Mouse (Mus musculus): ENCODE measurements around the gene Klf6. TPM values are rescaled to one million over a fixed set of nuclear protein-coding genes. Genes with fewer than 3 reads are reported as not detected.

The Klf6 gene
- polyA plus RNA-seq, 1 experiment from 2014 or later, result 80.9 TPM

DNA sequence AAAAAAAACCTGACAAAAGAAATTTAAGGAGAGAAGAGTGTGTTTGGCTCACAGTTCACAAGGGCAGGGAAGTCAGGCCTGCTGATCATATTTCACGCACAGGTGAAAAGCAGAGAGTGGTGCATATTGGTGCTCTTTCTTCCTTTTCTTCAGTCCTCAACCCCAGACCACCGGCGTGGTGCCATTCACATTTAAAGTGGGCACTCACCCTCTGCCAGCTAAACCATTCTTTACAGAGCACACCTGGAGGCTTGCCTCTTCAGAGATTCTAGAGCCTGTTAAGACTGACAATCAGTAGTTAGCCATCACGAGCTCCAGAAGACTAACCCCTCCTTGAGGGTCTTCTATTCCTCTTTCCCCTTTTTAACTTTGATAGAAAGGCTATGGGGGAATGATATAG is 17.5 kb downstream of the Klf6 start:
- Histone ChIP-seq H3K36me3 (no peaks in the 10 kb centered on the region), H3K9me3 (replicated peaks) (no peaks in the 10 kb centered on the region), H3K4me3 (no peak overlapping the region), H3K27me3 (no peaks in the 10 kb centered on the region), H3K27ac (no peak overlapping the region), H3K4me1 (replicated peaks) (no peaks in the 10 kb centered on the region), H3K4me2 (no peak overlapping the region), H3K9ac (no peak overlapping the region)
- ATAC-seq (replicated peaks; ENCODE audit: insufficient number of reproducible peaks, insufficient read depth, low FRiP score, low read depth), result no peak
- WGBS, result 70% methylated on average over 4 of the region's 4 CpGs

DNA sequence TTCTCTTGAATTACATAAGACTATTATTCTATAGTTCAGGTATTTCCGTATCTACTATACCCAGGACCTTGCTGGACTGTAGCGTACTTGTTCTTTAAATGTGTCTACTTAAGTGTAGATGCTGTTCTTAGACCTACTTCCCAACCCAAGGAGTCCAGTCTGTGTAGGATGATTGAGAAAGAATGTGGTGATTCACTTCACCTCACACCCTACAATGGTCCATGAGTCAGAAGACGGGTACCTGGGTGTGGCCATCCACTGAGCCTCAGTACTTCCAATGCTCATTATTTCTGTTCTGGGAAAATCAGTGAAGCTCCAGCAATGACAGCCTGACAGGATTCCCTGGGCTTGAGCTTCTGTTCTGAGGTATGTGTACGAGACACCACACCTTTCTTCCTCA is 25.5 kb downstream of the Klf6 start:
- Histone ChIP-seq H3K4me1 (replicated peaks) (no peaks in the 10 kb centered on the region), H3K4me3 (no peak overlapping the region), H3K4me2 (no peak overlapping the region), H3K9ac (no peak overlapping the region), H3K36me3 (no peaks in the 10 kb centered on the region), H3K27me3 (no peaks in the 10 kb centered on the region), H3K27ac (no peak overlapping the region), H3K9me3 (replicated peaks) (no peaks in the 10 kb centered on the region)
- 91% methylated on average over 4 of the region's 4 CpGs for WGBS
- no peak for ATAC-seq (replicated peaks; ENCODE audit: insufficient number of reproducible peaks, insufficient read depth, low FRiP score, low read depth)

DNA sequence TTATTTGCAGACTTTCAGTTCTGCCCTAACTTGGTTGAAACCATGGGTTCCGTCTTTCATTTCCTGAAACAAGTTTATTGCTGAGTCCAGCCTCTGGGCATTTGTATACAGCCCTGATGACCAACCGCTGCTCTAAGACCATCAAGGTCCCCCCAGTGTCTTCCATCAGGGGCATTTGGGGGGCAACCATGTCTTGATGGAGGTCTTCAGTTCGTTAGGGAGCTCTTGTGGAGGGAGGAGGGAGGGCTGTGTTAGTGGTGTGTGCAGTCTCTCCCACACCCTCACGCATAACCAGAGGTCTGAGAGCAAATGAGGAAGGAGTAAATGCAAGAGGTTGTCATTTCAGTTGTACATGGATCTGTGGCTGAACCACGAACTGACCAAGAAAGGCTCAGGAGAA is 26.9 kb downstream of the Klf6 start:
- no peak overlapping the region for H3K4me3 ChIP-seq
- H3K9me3 ChIP-seq (replicated peaks), result no peaks in the 10 kb centered on the region
- no peak overlapping the region for H3K27ac ChIP-seq
- no peak overlapping the region for H3K4me2 ChIP-seq
- ATAC-seq (replicated peaks; ENCODE audit: insufficient number of reproducible peaks, insufficient read depth, low FRiP score, low read depth), result no peak
- H3K4me1 ChIP-seq (replicated peaks), result no peaks in the 10 kb centered on the region
- WGBS, result 78% methylated on average over 5 of the region's 5 CpGs
- H3K36me3 ChIP-seq, result no peaks in the 10 kb centered on the region
- no peaks in the 10 kb centered on the region for H3K27me3 ChIP-seq
- H3K9ac ChIP-seq, result no peak overlapping the region

DNA sequence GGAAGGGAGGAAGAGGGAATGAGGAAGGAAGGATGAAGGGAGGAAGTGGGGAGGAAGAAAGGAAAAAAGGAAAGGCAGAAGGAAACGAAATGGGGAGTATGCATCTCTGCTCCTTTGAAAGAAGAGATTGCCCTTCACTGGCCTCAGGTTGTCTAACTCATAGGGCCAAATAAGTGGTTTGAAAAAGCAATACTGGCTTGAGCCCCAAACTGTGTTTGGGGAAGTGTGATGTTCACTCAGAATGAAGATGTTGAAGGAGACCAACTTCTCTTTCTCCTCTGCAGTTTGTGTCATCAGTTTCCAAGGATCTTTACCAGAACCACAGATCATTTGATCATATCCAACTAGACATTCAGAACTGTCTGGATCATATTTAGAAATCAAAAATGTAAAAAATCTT is 27.4 kb downstream of the Klf6 start:
- no peak overlapping the region for H3K4me3 ChIP-seq
- ATAC-seq (replicated peaks; ENCODE audit: insufficient number of reproducible peaks, insufficient read depth, low FRiP score, low read depth), result no peak
- 56% methylated on average over 1 of the region's 1 CpGs for WGBS
- no peaks in the 10 kb centered on the region for H3K27me3 ChIP-seq
- no peak overlapping the region for H3K4me2 ChIP-seq
- no peak overlapping the region for H3K9ac ChIP-seq
- no peaks in the 10 kb centered on the region for H3K9me3 ChIP-seq (replicated peaks)
- no peak overlapping the region for H3K27ac ChIP-seq
- no peaks in the 10 kb centered on the region for H3K4me1 ChIP-seq (replicated peaks)
- H3K36me3 ChIP-seq, result no peaks in the 10 kb centered on the region

DNA sequence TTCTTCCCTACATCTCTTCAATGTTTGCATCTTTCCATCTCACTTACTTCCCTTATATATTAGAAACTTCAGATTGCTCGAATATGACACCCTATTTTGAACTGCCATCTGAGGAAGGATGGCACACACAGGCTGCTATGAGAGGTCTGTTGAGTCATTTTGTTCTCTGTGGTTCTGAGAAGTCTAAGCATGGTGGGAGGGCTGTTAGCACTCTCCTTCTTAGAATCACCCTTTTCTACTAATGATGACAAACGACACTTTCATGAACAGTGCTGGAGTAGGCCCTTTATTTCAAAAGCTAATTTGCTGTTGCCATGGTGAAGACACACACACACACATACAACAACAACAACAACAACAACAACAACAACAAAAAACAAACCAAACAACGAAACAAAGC is 28.8 kb downstream of the Klf6 start:
- H3K9ac ChIP-seq, result no peak overlapping the region

DNA sequence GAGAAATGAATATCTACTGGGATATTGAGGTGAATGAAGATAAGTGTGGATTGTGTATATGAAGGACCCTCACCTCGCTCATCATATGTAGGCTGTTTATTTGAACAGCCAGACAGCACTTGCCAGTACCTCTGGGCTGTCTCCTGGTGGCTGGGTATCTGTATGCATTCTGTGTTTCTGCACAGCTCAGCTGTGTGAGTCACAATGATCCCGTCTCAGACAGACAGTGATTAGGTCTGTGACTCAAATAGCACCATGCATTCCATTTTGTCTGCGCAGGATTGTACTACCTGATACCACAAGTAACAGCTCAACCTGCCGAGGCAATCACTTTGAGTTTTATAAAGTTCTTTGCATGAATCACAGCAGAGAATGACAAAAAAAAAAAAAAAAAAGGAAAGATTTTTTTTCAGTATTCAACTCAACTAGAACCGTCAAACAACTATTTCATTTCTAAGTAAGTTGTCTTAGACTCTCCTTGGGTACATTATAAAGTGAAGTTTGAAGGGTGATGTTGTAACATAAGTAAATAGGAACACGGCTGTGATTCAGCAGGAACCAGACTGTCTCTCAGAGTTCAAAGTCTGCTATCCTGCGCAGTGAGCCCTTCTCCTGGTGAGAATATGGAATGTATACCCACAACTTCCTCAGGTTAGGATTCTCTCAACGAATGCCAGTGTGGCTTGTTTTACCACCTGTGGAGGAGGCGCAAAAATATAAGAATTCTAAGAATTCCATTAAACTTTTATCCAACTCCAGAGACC is 31.6 kb downstream of the Klf6 start:
- Histone ChIP-seq H3K9me3 (replicated peaks) (no peaks in the 10 kb centered on the region), H3K4me2 (no peak overlapping the region), H3K27me3 (no peaks in the 10 kb centered on the region), H3K4me1 (replicated peaks) (peaks cover 4% of the 10 kb centered on the region), H3K36me3 (no peaks in the 10 kb centered on the region), H3K9ac (no peak overlapping the region), H3K4me3 (no peak overlapping the region), H3K27ac (no peak overlapping the region)
- no peak for ATAC-seq (replicated peaks; ENCODE audit: insufficient number of reproducible peaks, insufficient read depth, low FRiP score, low read depth)
- whole genome bisulfite sequencing, result 55% methylated on average over 9 of the region's 9 CpGs

More for the DNA sequence above, 28.8 kb downstream of the Klf6 start:
- no peaks in the 10 kb centered on the region for H3K36me3 ChIP-seq
- no peaks in the 10 kb centered on the region for H3K4me1 ChIP-seq (replicated peaks)
- WGBS, result 81% methylated on average over 3 of the region's 3 CpGs
- no peak overlapping the region for H3K4me2 ChIP-seq
- H3K4me3 ChIP-seq, result no peak overlapping the region
- H3K9me3 ChIP-seq (replicated peaks), result no peaks in the 10 kb centered on the region
- no peaks in the 10 kb centered on the region for H3K27me3 ChIP-seq
- no peak overlapping the region for H3K27ac ChIP-seq
- no peak for ATAC-seq (replicated peaks; ENCODE audit: insufficient number of reproducible peaks, insufficient read depth, low FRiP score, low read depth)

DNA sequence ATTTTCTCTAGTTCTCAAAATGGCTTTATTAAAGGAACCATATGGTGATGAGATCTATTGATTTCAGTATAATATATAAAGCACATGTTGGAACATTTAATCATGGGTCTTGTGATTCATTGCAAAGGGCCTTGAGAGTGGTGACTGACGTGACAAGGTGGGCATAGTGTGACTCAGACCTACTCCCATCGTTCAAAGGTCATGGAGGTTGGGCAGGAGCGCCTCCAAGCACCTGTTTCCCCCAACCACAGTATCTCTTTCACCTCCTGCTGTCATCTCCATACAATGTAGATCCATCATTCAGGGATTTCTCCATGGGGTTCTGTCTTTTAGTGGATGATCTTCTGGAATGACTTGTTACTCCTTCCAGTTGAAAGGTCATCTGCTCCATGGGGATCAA is 33.6 kb downstream of the Klf6 start:
- H3K4me2 ChIP-seq, result no peak overlapping the region
- H3K9ac ChIP-seq, result no peak overlapping the region
- no peaks in the 10 kb centered on the region for H3K27me3 ChIP-seq
- 84% methylated on average over 3 of the region's 3 CpGs for WGBS
- H3K4me1 ChIP-seq (replicated peaks), result peaks cover 4% of the 10 kb centered on the region
- no peaks in the 10 kb centered on the region for H3K9me3 ChIP-seq (replicated peaks)
- no peaks in the 10 kb centered on the region for H3K36me3 ChIP-seq
- no peak overlapping the region for H3K4me3 ChIP-seq
- no peak overlapping the region for H3K27ac ChIP-seq
- no peak for ATAC-seq (replicated peaks; ENCODE audit: insufficient number of reproducible peaks, insufficient read depth, low FRiP score, low read depth)

DNA sequence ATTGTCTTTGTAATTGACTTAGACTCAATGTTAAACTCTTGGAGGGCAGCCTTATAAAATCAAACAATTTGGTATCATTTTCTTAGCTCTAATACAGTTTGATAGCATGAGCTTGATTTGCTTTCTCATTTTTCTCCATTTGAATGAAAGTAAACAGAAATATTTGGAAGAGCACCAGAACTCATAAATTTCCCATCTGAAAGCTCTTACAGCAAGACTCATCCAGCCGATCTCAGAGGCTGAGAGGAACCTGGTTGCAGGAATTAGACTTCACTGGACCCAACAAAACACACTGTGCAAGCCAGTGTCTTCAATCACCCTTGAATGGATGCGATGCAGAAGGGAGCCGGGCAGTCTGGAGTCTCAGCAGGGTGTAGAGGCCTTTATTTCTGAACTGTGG is 34.6 kb downstream of the Klf6 start:
- ATAC-seq (replicated peaks; ENCODE audit: insufficient number of reproducible peaks, insufficient read depth, low FRiP score, low read depth), result no peak
- no peak overlapping the region for H3K9ac ChIP-seq
- no peak overlapping the region for H3K4me3 ChIP-seq
- no peaks in the 10 kb centered on the region for H3K27me3 ChIP-seq
- no peak overlapping the region for H3K4me2 ChIP-seq
- WGBS, result 78% methylated on average over 3 of the region's 3 CpGs
- no peaks in the 10 kb centered on the region for H3K36me3 ChIP-seq
- H3K27ac ChIP-seq, result no peak overlapping the region
- no peaks in the 10 kb centered on the region for H3K9me3 ChIP-seq (replicated peaks)
- H3K4me1 ChIP-seq (replicated peaks), result peaks cover 4% of the 10 kb centered on the region

DNA sequence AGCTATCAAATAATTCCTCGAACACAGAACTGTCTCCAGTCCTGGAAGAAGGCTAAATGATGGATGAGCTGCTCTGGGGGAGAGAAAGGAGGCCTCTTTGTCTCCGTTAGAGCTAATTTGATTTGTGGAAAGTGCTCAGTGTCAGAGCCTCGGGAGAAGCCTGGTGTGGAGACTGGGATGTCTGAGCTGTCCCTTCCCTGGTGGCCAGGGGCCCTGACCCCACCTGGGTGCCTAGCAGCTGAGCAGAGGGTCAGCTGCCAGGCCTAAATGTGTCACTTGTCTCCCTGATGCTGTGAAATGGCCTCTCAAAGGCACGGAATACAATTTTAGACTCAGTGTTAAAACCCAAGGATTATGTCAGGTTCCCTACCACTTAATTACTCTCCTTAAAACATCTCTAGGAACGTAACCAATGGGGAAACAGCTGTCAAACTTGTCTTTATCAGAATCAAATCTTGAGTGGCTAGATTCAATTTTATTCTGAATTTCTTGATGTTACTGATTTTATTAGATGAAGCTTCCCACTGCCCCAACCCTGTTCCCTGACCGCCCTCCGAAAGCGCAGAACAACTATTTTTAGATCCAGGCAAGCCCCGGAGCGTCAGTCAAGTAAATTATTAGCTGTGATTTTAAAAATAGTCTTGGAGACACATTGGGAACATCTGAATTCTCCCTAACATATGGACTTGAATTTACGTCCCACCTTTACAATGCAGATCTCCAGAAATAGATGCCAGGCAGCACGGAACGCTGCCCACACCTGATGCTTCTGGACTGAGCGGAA is 36.1 kb downstream of the Klf6 start:
- H3K27ac ChIP-seq, result peak overlapping the region; percentile 57
- H3K4me1 ChIP-seq (replicated peaks), result peaks cover 4% of the 10 kb centered on the region
- peak overlapping the region; percentile 33 for H3K4me3 ChIP-seq
- 0 out of 2 replicates have a peak overlapping the region, but pooled peaks have one; percentile 41 for H3K9ac ChIP-seq
- H3K9me3 ChIP-seq (replicated peaks), result no peaks in the 10 kb centered on the region
- peak overlapping the region; percentile 57 for H3K4me2 ChIP-seq
- H3K36me3 ChIP-seq, result no peaks in the 10 kb centered on the region
- WGBS, result 38% methylated on average over 14 of the region's 14 CpGs
- no peaks in the 10 kb centered on the region for H3K27me3 ChIP-seq
- ATAC-seq (replicated peaks; ENCODE audit: insufficient number of reproducible peaks, insufficient read depth, low FRiP score, low read depth), result no peak

DNA sequence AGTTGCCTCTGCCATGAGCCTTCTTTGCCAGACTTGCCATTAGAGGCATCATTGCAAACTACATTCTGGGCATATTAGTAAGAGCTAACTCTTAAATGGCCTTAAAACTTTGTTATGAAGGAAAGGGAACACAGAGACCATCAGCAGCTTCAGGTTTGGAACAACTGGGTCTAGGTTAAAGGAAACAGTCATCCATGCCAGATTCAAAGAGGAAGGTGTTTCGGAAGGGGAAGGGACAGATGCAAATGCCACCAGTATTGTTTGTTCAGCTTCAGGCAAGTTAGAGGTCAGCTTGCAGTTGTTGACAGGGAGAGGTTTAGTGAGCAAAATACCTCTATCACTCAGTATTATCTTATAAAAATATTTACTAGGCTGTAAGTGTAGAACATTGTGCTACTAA is 37.7 kb downstream of the Klf6 start:
- Histone ChIP-seq H3K4me2 (no peak overlapping the region), H3K27me3 (no peaks in the 10 kb centered on the region), H3K9me3 (replicated peaks) (no peaks in the 10 kb centered on the region), H3K4me3 (no peak overlapping the region), H3K9ac (no peak overlapping the region), H3K27ac (no peak overlapping the region), H3K36me3 (no peaks in the 10 kb centered on the region), H3K4me1 (replicated peaks) (peaks cover 4% of the 10 kb centered on the region)
- WGBS, result 54% methylated on average over 1 of the region's 1 CpGs
- ATAC-seq (replicated peaks; ENCODE audit: insufficient number of reproducible peaks, insufficient read depth, low FRiP score, low read depth), result no peak

DNA sequence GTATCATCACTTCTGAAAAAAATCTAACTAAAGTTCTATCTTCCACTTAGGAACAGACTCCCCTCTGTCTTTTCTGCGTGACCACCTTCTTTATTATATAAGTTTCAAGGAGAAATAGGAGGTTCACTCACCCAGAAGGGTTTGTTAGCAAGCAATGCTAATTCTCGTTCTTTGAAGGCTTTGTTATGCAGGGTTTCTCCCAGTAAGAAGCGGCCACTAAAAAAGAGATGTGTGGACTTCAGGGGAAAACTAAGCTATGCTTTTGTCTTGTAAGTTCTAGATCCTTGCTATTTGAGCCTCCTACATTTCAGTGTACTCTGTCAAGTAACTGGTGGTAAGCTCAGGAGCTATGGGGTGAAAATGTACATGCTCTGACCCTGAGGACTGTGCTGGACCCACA is 38.4 kb downstream of the Klf6 start:
- no peak overlapping the region for H3K4me3 ChIP-seq
- H3K4me1 ChIP-seq (replicated peaks), result peaks cover 4% of the 10 kb centered on the region
- no peak for ATAC-seq (replicated peaks; ENCODE audit: insufficient number of reproducible peaks, insufficient read depth, low FRiP score, low read depth)
- 82% methylated on average over 3 of the region's 3 CpGs for WGBS
- no peak overlapping the region for H3K9ac ChIP-seq
- H3K27me3 ChIP-seq, result no peaks in the 10 kb centered on the region
- no peak overlapping the region for H3K4me2 ChIP-seq
- no peaks in the 10 kb centered on the region for H3K9me3 ChIP-seq (replicated peaks)
- no peaks in the 10 kb centered on the region for H3K36me3 ChIP-seq
- no peak overlapping the region for H3K27ac ChIP-seq

DNA sequence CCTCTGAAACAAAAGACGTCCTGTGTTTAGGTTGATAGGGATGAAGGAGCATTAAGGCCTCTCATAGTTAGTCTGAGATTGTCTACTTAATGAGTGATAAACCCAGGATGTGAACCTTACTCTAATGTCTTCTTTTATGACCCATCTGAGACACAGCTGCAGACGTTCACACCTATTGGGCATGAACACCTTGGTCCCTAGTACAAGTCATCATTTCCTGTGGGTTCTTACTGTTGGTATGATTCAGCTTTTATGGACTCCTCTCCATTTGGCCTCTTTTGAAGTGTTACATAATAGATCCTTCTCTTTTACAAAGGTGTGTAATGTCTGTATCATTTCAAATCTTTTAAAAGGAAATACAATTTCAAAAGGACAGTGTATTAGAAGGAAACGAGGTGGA is 51.9 kb downstream of the Klf6 start:
- Histone ChIP-seq H3K27ac (no peak overlapping the region), H3K9ac (no peak overlapping the region), H3K4me1 (replicated peaks) (no peaks in the 10 kb centered on the region), H3K36me3 (no peaks in the 10 kb centered on the region), H3K4me3 (no peak overlapping the region), H3K4me2 (no peak overlapping the region), H3K27me3 (no peaks in the 10 kb centered on the region), H3K9me3 (replicated peaks) (no peaks in the 10 kb centered on the region)
- no peak for ATAC-seq (replicated peaks; ENCODE audit: insufficient number of reproducible peaks, insufficient read depth, low FRiP score, low read depth)
- 61% methylated on average over 3 of the region's 3 CpGs for WGBS
